In genomic region chr11:101881185-101881584, GRCm38 (mm10) we compare ENCODE assay signal across 11 mouse cellular contexts. TPM values are rescaled to one million over a fixed set of nuclear protein-coding genes. Genes with fewer than 3 reads are reported as not detected.
DNase-seq lines count a peak whose midpoint lies in the region; ATAC-seq and TF ChIP-seq lines count a peak whose summit lies in the region.
"Had no signal": no experiment of that assay in that cellular context is flagged by ENCODE, and none has a peak within 500 bp of the region (broad histone marks: within the 10 kb centered on the region; RNA-seq: fewer than 3 reads in every experiment).

No protein-coding gene starts in this region.

- no peak overlapping the region for H3K9ac ChIP-seq in embryonic facial prominence, embryonic 15.5 days
- H3K9ac ChIP-seq in liver, embryonic 12.5 days, result no peak overlapping the region

- no peaks in the 10 kb centered on the region for H3K27me3 ChIP-seq in kidney, adult 2 months (replicated peaks; ENCODE audit: control insufficient read depth, insufficient read depth, low read length)
- H3K27me3 ChIP-seq in embryonic facial prominence, embryonic 15.5 days, result no peaks in the 10 kb centered on the region
- peaks cover 61% of the 10 kb centered on the region for H3K27me3 ChIP-seq in liver, embryonic 12.5 days (replicated peaks)

- no peak for TF ChIP-seq POLR2A in kidney, adult 2 months (IDR thresholded peaks at IDR 0.05; ENCODE audit: low read depth, low read length)

- H3K9me3 ChIP-seq in embryonic facial prominence, embryonic 15.5 days (replicated peaks), result no peaks in the 10 kb centered on the region
- no peaks in the 10 kb centered on the region for H3K9me3 ChIP-seq in liver, embryonic 12.5 days (replicated peaks)

- H3K27ac ChIP-seq in kidney, adult 2 months (ENCODE audit: insufficient read depth, low read depth, low read length), result peak overlapping the region; percentile 64
- H3K27ac ChIP-seq in embryonic facial prominence, embryonic 15.5 days (replicated peaks), result peak overlapping the region; percentile 35
- no peak overlapping the region for H3K27ac ChIP-seq in liver, embryonic 12.5 days

- no peak for ATAC-seq in embryonic facial prominence, embryonic 15.5 days (ENCODE audit: insufficient number of reproducible peaks, low FRiP score, low TSS enrichment, low read depth)
- no peak for ATAC-seq in liver, embryonic 12.5 days
- ATAC-seq: inflammation-experienced regulatory T-cells, adult 6 months had no signal

- TF ChIP-seq CTCF in kidney, adult 2 months (conservative IDR thresholded peaks at IDR 0.05; ENCODE audit: insufficient read depth, insufficient read length, low read depth, low read length), result no peak

- 52% methylated on average over 7 of the region's 7 CpGs for WGBS in kidney, adult 2 months
- WGBS in embryonic facial prominence, embryonic 15.5 days, result 45% methylated on average over 7 of the region's 7 CpGs
- 55% methylated on average over 7 of the region's 7 CpGs for WGBS in liver, embryonic 12.5 days (ENCODE audit: insufficient replicate concordance)

- no peak for DNase-seq in kidney, adult 2 months
- no peak for DNase-seq in kidney, adult 18-20 months
- peak; percentile 30 for DNase-seq in ES-CJ7 (ENCODE audit: low read depth, low spot score)
- no peak for DNase-seq in urinary bladder, adult 18-20 months (ENCODE audit: low spot score in 2 of 2)
- DNase-seq in retina, embryonic 14.5 days (ENCODE audit: low spot score), result no peak
- DNase-seq in gastrocnemius, postnatal 14 days, result no peak
- DNase-seq: thymus, adult 2 months had no signal

- H3K4me2 ChIP-seq in embryonic facial prominence, embryonic 15.5 days (replicated peaks), result peak overlapping the region; percentile 43
- peak overlapping the region; percentile 47 for H3K4me2 ChIP-seq in liver, embryonic 12.5 days

- no peak overlapping the region for H3K4me3 ChIP-seq in kidney, adult 2 months (ENCODE audit: insufficient read depth, low read depth, low read length)
- no peak overlapping the region for H3K4me3 ChIP-seq in embryonic facial prominence, embryonic 15.5 days (replicated peaks)
- H3K4me3 ChIP-seq in liver, embryonic 12.5 days, result no peak overlapping the region

- no peaks in the 10 kb centered on the region for H3K4me1 ChIP-seq in kidney, adult 2 months (ENCODE audit: control insufficient read depth, insufficient read depth, low read length)
- H3K4me1 ChIP-seq in embryonic facial prominence, embryonic 15.5 days, result peaks cover 64% of the 10 kb centered on the region
- peaks cover 22% of the 10 kb centered on the region for H3K4me1 ChIP-seq in liver, embryonic 12.5 days

- intact Hi-C loops in gastrocnemius, postnatal 14 days (cut with DNase I; ENCODE audit: low total_unique reads), result no loop called here

- no peaks in the 10 kb centered on the region for H3K36me3 ChIP-seq in kidney, adult 2 months (ENCODE audit: control insufficient read depth, insufficient read depth, low read length)
- H3K36me3 ChIP-seq in embryonic facial prominence, embryonic 15.5 days, result no peaks in the 10 kb centered on the region
- no peaks in the 10 kb centered on the region for H3K36me3 ChIP-seq in liver, embryonic 12.5 days

RNA-seq across cellular contexts. Expression of gene Meox1, which starts 13.0 kb away (rescaled TPM):
- polyA plus RNA-seq in kidney, adult 2 months (2012; rRNA removed), result 3.5 and 4.8 TPM in 2 replicates
- 11.1 and 12.3 TPM in 2 replicates for polyA plus RNA-seq in embryonic facial prominence, embryonic 15.5 days (2015; fragmentation: Nextera tagmentation; extraction: Ambion mirVana)
- 0.72 and 1.3 TPM in 2 replicates for polyA plus RNA-seq in liver, embryonic 12.5 days (2016; fragmentation: Nextera tagmentation; extraction: Ambion mirVana)
- 10 to 100 TPM in 1 of 2 experiments, 1 to 10 TPM in 1; 8.6 to 10.8 TPM for total RNA-seq in gastrocnemius, postnatal 14 days (2021)
- total RNA-seq: MEL had no signal
- polyA plus RNA-seq: inflammation-experienced regulatory T-cells, adult 6 months had no signal
